ENCODE assay signal across 8 mouse cellular contexts in genomic region chr8:26687146-26687545, GRCm38 (mm10).
DNase-seq lines count a peak whose midpoint lies in the region; ATAC-seq and TF ChIP-seq lines count a peak whose summit lies in the region.
"Had no signal": no experiment of that assay in that cellular context is flagged by ENCODE, and none has a peak within 500 bp of the region (broad histone marks: within the 10 kb centered on the region; RNA-seq: fewer than 3 reads in every experiment).

No protein-coding gene starts in this region.

- H3K9ac ChIP-seq in forebrain, postnatal 0 days, result no peak overlapping the region
- H3K9ac ChIP-seq: heart, embryonic 13.5 days had no signal

- no peak overlapping the region for H3K4me2 ChIP-seq in forebrain, postnatal 0 days (ENCODE audit: low read depth)
- H3K4me2 ChIP-seq: heart, embryonic 13.5 days had no signal

- ATAC-seq in forebrain, postnatal 0 days, result peak; percentile 55; the same call in 1 of the 2 replicates

- H3K27me3 ChIP-seq in forebrain, postnatal 0 days (ENCODE audit: insufficient read depth, low read length), result no peaks in the 10 kb centered on the region

- DNase-seq in layer of hippocampus, adult 18-20 months (ENCODE audit: low spot score in 2 of 2), result peak; percentile 11 to 30
- DNase-seq in layer of hippocampus, adult 9-10 months (ENCODE audit: low spot score), result no peak
- DNase-seq in R1 (ENCODE audit: low read depth, low spot score), result peak; percentile 27
- peak; percentile 24 for DNase-seq in brain, embryonic 18.5 days (ENCODE audit: low read depth, low spot score)
- DNase-seq in forebrain, postnatal 0 days, result peak; percentile 63
- peak; percentile 16 for DNase-seq in lung, postnatal 25 days (ENCODE audit: low spot score)
- DNase-seq in natural killer cell, adult 2 months (ENCODE audit: low spot score in 2 of 2), result no peak

- no peak overlapping the region for H3K4me3 ChIP-seq in forebrain, postnatal 0 days (ENCODE audit: low read depth, low read length)
- H3K4me3 ChIP-seq: heart, embryonic 13.5 days had no signal

- no peak overlapping the region for H3K27ac ChIP-seq in forebrain, postnatal 0 days (ENCODE audit: low read depth, low read length)
- H3K27ac ChIP-seq: heart, embryonic 13.5 days had no signal

- peak; percentile 77 for TF ChIP-seq CTCF in forebrain, postnatal 0 days (IDR thresholded peaks at IDR 0.05; ENCODE audit: low read depth)

- H3K36me3 ChIP-seq in forebrain, postnatal 0 days (ENCODE audit: insufficient read depth), result no peaks in the 10 kb centered on the region
- H3K36me3 ChIP-seq: heart, embryonic 13.5 days had no signal

- no peaks in the 10 kb centered on the region for H3K9me3 ChIP-seq in forebrain, postnatal 0 days (ENCODE audit: low read length)
- H3K9me3 ChIP-seq: heart, embryonic 13.5 days had no signal

- H3K4me1 ChIP-seq in forebrain, postnatal 0 days (ENCODE audit: insufficient read depth), result no peaks in the 10 kb centered on the region

Comparison
In these comparisons a context has a peak if more than half of its experiments do, and no peak if none do; other contexts are left out.
1. DNase-seq: peak in layer of hippocampus, adult 18-20 months (2 of 2), R1 (single experiment), brain, embryonic 18.5 days (single experiment), forebrain, postnatal 0 days (single experiment) and lung, postnatal 25 days (single experiment); none in layer of hippocampus, adult 9-10 months (single experiment) and natural killer cell, adult 2 months (0 of 2).